Mouse (Mus musculus) megakaryocyte-erythroid progenitor cell, adult 5-6 weeks (primary cell): ENCODE measurements at regions not wholly inside any gene's neighbourhood (a gene's known extent, or its start where the extent isn't known, plus 50 kb on each side); places are given as distances from the start of the nearest gene placed in this dataset.
"Not testable (repeated sequence)": the region's sequence is repeated elsewhere in the genome, so short reads cannot be mapped to it uniquely, and the experiment has no call there.

Experiments used
- ATAC-seq: replicated peaks from 2 replicates; pipeline ENCODE4 v1.8.0; 2016; ENCODE audit warnings: mild to moderate bottlenecking, inconsistent platforms; ENCODE audit not compliant: severe bottlenecking, poor library complexity, low FRiP score, low TSS enrichment

DNA sequence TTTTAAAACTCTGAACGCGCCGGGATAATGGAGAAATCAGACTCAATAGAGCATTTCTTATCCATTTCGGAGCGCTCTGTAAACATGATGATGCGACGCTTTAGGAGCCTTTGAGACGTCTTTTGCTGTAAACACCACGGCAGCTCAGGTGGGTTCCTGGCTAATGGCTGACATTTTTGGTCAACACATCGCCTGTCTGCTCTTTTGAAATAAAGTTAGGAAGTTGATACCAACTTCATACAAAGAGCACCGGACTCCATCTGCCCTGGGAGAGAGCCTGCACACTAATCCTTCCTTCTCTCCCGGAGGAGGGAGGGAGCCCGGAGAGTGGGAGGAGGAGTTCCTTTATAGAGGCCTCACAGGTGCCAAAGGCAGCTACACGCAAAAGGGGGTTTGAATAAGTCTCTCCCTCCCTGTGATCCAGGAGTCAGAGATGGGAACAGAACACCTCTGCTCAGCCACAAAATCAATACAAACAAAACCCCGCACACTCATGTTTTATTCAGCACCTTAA lies 63.8 kb upstream of the Srsf6 start:
- no peak for ATAC-seq

DNA sequence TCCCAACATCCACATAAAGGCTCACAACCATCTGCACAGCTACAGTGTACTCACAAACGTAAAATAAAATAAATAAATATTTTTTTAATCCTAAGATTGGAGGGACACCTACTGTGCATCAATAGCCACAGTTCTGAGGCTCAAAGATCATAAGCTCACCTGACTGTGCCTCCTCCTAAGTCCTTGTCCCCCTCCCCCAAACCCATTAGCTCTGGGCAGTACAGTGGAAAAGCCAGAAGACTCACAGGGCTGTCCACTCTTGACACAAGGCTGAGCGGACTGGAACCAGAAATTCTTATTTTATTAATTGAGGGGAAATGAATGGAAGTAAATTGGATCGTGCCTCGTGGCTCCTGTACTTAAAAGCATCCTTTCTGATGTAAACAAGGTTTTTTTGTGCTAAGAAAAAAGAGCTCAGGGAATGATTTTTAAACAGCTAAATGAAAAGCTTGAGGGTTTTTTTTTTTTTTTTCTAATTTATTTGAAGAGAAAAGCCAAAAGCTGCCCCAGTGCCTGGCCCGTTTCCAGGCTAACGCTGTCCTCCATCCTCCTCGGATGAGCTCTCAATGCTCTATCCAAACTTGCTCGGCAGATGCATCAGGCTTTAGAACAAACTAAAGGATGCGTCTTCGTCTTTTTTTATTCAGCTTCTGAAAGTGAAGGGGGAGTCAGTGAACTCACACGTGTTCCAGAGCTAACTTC lies 64.6 kb upstream of the Srsf6 start:
- ATAC-seq = no peak

DNA sequence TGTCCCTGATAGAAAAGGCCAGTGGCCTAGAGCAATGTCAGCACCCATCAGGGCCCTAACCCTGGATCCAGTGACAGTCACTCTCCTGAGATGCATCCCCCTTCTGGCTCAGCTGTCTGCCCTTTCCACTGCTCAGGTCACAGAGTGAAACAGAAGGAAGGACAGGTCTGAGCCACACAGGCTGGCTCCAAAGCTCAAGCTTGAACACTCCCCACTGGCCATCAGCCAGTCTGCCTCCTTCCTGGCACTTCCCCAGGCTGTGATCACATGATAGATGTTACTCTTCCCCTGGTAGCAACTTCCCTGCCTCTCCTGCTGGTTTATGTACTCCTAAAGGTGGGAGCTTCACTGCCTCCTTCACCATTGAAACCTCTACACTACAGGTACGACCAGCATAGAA lies 66.8 kb upstream of the Srsf6 start:
- ATAC-seq = no peak

DNA sequence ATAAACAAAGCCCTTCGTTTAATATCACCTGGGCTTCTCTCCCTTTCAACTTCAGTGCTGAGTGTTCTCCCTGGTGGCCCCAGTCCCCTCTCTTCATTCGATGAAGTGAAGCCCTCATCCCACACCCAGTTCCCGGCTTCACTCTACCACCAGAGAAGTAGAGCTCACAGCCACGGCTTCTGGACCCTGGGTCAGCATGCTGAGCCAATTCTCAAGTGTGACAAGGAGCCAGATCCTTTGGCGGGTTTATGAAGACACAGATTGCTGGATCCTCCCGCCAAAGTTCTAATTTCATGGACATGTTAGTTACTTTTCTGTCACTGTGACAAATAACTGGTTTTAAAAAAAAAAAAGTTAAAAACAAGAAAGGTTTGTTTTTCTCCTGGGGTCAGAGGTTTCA lies 76.7 kb upstream of the Srsf6 start:
- ATAC-seq = no peak

DNA sequence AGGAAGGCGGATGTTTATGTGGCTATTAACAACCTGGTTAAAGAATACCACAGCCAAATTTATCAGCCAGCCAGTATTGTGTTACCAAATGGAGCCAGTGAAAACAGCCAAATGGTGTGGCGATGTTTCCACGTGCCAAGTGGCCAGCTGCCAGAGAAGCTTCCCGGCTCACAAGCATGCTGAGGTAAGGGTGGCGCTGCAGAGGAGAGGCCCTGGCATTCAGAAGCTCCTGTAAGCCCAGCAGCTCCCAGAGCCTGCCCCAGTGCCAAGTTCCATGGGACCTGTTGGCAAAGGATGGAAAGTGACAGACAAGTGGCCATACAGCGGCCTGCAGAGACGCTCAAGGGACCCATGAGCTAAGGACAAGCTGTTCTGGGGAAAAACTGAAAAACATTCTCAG lies 77.8 kb upstream of the Srsf6 start:
- ATAC-seq = no peak

DNA sequence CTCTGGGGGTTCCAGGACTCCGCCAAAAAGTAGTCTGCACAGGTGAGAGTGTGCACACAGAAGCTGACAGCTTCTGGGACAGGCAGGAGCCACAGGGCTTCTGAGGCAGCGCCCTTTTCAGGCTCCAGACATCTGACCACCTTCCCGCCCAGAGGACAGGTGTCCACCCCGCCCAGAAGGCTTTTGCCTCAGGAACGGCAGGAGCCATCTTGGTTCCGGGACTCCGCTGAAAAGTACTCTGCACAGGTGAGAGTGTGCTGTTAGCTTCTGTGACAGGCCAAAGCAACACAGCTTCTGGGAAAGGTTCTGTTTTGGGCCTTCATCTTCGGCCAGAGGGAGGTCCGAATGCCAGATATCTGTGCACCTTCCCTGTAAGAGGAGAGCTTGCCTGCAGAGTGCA lies 89.6 kb upstream of the Srsf6 start:
- not testable (repeated sequence) for ATAC-seq

DNA sequence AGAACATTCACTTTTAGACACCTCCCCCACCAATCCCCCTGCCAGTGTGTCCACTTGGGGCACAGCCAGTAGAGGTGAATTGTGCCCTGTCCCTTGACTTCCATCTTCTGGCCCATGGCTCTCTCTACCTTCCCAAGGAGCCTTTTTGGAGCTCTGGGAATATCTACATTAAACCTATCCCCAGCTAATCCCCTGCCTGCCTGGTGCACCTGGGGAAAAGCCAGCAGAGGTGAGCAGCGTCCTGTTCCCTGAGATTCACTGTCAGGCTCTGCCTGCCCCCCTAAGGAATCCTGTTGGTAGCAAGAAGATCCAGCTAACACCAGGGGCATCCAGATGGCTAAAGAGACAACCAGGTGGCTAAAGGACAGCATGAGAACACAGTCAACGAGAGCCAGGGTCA lies 93.6 kb upstream of the Srsf6 start:
- no peak for ATAC-seq

DNA sequence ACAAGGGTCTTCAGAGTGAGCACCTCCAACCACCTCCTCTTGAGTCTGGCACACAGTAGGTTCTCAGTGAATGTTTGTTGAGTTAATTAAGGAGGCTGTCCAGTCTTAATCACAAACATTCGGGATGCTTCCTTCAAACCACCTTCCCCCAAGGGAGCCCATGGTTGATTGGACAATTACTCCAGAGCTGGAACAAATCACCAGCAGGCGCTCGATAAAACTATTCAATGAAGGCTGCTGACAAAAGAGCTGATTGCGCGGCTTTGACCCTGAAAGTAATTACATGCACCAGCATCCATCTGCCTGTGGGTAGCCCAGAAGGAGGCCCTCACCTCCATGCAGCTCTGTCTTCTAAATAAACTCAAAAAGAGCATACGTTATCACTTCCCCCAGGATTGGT lies 97.6 kb upstream of the Srsf6 start:
- no peak for ATAC-seq

DNA sequence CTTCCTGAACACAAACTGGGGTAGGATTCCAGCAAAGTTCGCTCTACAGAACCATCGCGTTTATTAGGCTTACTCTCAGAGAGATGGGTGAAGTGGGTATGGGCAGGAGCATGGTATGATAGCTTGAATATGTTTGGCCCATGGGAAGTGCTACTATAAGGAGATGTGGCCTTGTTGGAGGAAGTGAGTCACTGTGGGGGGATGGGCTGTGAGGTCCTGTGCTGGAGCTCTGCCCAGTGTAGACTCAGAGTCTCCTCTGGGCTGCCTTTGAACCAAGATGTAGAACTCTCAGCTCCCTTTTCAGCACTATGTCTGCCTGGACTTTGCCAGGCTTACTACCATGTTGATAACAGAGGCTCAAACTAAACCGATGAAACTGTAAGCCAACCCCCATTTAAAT lies 112.5 kb upstream of the Srsf6 start:
- no peak for ATAC-seq

DNA sequence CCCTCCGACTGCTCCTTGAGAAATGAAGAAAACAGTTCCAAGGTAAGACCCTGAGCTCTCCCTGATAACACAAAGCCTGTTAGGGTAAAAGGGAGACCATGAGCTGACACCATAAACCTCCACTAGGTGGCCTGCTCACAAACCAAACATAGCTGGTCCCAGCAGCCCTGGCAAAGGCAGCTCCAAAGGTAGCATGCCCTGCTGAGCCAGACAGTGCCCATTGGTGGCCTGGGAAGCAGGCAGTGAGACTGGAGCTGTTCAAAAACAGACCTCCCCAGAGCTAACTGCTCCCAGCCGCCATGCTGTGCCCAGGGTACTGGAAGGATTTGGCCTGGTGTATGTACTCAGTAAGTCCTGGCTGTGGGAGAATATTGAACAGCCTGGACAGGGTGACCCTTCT lies 117.1 kb upstream of the Srsf6 start:
- peak; percentile 55; the same call in 1 of the 2 replicates for ATAC-seq

DNA sequence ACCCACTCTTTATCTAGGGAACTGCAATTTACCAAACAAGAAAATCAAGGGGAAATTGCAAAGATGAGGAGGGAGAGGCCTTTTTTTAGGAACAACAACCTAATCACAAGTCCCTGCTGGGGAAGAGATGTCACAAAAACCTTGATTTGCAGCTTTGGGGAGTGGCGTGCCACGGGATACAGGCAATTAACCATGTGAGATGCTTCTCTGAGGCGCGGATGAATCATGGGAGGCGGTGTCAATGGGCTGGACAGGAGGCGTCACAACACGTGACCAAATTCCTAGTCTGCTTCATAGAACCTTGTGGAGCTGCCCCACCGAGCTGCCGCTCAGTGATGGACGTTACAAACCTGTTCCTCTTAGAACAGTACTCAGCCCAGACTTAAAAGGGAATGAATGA lies 123.6 kb upstream of the Srsf6 start:
- ATAC-seq = no peak

DNA sequence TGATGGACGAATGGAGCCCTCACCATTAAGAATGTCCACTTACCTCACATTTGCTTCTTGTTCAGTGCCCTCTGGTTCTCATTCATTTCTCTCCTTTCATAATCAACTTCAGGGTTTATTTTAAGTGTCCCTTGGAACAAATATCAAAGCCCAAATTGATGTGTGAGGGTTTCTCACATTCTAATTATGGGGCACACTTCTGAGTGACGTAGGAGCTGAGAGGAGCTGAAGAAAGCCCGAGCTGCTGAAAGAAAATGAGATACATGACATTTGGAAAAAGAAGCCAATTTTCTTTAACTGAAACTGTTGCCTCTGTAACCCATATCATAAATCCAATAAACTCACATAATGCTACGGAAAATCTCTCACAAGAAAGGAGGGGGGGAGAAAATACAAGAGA lies 134.8 kb upstream of the Srsf6 start:
- ATAC-seq = no peak

DNA sequence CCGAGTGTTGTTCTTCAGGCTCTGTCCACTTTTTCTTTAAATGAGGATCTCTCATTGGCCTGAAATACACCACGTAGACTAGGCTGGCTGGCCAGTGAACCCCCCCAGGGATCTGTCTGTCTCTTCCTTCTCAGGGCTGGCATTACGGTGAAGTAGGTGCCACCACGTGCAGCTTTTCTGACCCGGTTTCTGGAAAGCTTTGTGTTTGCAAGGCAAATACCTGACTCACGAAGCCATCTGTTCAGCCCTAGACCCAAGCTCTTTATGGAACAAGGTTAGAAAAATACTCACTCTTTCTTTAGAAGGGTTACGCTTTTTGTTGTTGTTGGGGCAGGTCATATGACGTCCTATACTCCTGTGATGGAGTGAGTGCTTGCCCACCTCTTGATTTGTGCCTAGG lies 133.3 kb upstream of the Ptprt start:
- no peak for ATAC-seq

DNA sequence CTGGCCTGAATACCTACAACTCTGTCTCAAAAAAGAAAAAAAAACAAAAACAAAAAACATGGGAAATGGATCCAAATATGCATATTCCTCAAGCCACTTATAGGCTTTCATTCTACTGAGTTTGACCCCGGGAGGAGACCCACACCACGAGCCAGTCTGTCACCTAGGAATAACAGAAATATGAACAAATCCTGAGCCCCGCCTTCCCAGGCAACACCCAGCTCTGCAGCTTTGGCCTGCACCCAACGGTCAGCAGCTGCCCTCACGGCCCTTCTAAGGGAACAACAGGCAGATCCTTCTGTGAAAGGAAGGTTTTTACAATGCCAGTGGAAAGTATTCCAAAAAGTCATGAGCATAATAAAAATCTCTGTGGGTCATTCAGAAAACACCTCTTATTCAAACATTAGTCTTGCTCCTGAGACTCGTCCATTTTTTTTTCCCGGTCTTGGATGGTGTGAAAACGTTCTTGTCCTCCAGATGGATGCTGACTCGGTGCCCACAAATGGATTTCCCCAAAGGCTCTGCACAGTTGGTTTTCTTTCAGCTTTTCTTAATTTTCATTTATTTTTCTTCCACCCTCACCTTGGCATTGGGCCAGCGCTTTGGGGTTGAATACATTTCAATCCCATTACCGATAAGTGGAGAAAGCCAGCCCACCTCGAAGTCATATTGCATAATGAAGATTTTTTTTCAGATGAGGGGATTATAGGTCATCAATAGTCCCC lies 130.6 kb upstream of the Ptprt start:
- ATAC-seq = no peak

DNA sequence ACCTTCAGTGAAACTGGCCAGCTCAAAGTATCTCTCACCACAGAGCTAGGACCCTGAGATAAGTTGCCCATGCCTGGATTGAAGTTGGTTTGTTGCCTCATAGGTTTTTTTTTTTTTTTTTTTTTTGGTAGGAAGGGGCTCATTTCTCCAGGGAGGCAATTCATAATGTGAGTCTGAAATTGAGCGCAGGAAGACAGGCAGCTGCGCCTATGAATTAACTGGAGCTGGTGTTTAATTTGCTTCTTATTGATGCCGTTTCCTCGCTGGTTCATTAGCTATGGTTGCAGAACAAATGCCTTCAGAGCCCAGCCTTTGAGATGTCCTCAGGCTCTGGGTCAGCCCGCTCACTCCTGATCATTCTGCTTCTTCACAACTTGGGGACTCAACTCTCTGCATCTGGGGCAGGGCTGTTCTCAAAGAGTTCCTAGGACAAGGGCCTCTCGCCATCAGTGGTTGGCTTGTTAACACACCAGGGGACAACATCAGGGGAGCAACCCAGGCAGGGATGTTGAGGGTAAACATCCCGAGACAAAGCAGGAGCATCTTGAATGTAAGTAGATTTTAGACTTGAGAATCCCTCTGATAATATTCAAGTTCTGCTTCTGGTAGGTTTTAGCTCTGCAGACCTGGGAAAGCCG lies 123.3 kb upstream of the Ptprt start:
- ATAC-seq = no peak

DNA sequence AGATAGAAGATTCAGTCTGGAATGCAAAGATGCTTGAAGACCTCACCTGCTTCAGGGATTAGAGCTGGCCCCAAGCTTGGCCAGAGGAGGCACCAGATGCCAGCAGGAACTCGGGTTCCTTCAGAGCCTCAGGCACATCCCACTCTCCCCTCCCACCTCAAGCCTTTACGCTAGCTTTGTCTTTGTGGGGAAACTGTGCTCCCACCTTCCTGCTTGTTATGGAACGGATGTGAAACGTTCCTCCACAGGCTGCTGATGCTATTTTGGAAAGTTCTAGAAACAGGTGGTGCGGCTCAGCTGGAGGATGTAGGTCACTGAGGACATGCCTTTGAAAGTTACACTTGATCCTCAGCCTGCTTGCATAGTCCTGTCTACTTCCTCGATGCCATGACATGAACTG lies 120.7 kb upstream of the Ptprt start:
- ATAC-seq = no peak

DNA sequence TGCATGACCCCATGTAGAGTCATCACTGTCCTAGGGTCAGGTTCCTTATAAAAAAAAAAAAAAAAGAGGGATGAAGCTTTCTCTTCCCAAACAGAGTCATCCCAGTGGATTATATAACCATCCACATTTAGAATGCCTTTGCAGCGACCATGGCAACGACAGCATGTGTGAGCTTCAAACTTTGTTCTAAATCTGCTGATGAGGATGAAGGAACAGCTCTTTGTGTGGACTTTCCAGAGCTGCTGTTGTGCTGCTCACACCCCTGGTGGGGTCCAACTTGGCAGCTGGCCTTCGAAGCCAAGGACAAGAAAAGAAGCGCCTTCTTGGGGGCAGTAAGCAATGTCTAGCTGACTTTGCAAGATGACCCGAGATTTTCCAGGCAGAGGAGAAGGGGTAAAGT lies 115.6 kb upstream of the Ptprt start:
- no peak for ATAC-seq

DNA sequence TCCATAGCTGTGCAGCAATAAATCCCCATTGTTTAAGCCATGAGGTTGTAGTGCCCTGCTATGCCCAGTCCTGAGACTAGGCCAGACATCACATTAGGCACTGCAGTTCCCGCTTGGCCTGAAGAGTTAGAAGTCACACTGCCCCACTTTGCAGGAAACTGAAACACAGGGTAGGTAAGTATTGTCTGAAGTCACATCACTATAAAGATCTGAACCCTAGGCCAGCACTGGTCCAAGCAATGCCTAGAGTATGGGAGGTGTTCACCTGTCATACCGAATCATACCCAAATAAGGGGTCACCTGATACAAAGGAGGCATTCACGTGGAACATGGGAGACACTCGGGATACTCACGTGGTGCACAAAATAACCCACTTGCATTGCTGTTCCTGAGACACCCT lies 111.6 kb upstream of the Ptprt start:
- no peak for ATAC-seq

DNA sequence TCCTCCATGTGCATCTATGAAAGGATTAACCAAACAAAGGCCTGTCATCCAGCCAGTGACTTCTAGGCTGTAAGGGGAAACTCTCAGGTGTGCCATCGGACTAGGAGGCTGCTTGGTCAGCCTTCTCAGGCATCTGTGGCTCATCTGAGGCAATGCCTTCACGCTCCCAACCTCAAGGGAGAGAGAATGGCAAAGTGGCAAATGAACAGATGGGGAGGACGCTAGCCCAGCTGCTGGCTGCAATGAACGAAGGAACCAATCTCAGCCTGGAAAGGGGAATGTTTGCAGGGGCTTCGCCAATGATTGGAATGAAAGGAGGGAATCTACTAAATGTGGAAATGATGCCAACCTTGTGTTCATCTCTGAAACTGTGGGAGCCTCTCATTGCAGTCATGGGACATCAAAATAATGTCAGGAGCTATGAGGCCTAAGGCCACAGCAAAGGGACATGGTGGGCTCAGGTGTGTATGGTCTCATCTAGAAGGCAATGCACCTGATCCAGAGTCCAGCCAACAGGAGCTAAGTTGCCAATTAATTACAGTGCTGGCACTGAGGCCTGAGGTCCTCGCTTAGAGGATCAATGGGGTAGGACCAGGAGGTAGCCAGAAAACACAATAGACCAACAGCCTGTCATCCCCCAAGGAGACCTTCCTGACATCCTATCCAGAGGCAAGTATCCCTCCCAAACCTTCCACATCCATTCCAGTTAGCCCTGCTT lies 108.9 kb upstream of the Ptprt start:
- ATAC-seq = no peak

DNA sequence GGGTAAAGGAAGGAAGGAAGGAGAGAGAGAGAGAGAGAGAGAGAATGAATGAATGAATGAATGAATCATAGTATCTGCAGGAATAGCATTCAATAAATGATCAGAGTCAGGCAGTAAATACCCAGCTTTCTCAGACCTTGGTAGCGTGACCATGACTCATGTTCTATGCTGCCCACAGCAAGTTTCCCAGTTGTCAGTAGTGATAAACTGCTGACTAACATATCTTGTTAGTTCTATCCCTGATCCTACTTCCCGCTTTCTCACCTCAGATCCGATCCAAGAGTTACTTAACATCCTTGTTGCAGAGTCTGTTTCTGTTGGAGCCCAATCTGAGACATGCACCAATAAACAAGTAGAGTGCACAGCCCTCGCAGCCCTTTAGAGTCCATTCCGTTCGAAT lies 103.1 kb upstream of the Ptprt start:
- ATAC-seq = no peak
